Mouse (Mus musculus) intestine, embryonic 14.5 days (tissue): ENCODE data around the gene Slc22a14. TPM values are rescaled to one million over a fixed set of nuclear protein-coding genes. Genes with fewer than 3 reads are reported as not detected.

Experiments
- ATAC-seq: fragments of 200-750 bp; cut with Nextera tagmentation; replicated peaks from 2 replicates; pipeline ENCODE4 v1.8.0; 2017; ENCODE audit warnings: low read depth, moderate number of reproducible peaks, moderate TSS enrichment, moderate library complexity; ENCODE audit not compliant: low FRiP score, low TSS enrichment
- DNase-seq: peaks from one replicate; pipeline ENCODE4 v3.0.0-alpha.2; 2018; ENCODE audit warnings: low spot score
- H3K27ac ChIP-seq: fragments of 300-500 bp; sonication (generic); 2 replicates; pipeline ENCODE4 v1.5.1; 2014; ENCODE audit warnings: low read depth, mild to moderate bottlenecking, control low read depth
- H3K27me3 ChIP-seq: fragments of 300-500 bp; sonication (generic); replicated peaks from 2 replicates; pipeline ENCODE4 v1.6.1; 2014; ENCODE audit warnings: low read length, control low read depth; ENCODE audit not compliant: control insufficient read depth, insufficient read depth
- H3K36me3 ChIP-seq: fragments of 300-500 bp; sonication (generic); 2 replicates; pipeline ENCODE4 v1.6.1; 2014; ENCODE audit warnings: low read length, control low read depth; ENCODE audit not compliant: control insufficient read depth, insufficient read depth
- H3K4me1 ChIP-seq: fragments of 300-500 bp; sonication (generic); replicated peaks from 2 replicates; pipeline ENCODE4 v1.6.1; 2014; ENCODE audit warnings: low read length, control low read depth, mixed read lengths; ENCODE audit not compliant: control insufficient read depth, insufficient read depth
- H3K4me2 ChIP-seq: fragments of 300-500 bp; sonication (generic); 2 replicates; pipeline ENCODE4 v1.6.1; 2014; ENCODE audit warnings: low read length
- H3K4me3 ChIP-seq: fragments of 300-500 bp; sonication (generic); 2 replicates; pipeline ENCODE4 v1.5.1; 2014; ENCODE audit warnings: low read depth, low read length, control low read depth, mixed read lengths
- H3K9ac ChIP-seq: fragments of 300-500 bp; sonication (generic); 2 replicates; pipeline ENCODE4 v1.6.1; 2014; ENCODE audit warnings: mild to moderate bottlenecking, low read length
- H3K9me3 ChIP-seq: fragments of 300-500 bp; sonication (generic); 2 replicates; pipeline ENCODE4 v1.6.1; 2016; ENCODE audit warnings: low read length, control low read depth; ENCODE audit not compliant: control insufficient read depth
- WGBS: fragments of 180-500 bp; shearing (Covaris S2); extraction: QIAGEN DNeasy Blood & Tissue Kit; methylation state at CpG from one replicate; pipeline ENCODE4 v1.1.7; 2014; 5-methylcytosine and 5-hydroxymethylcytosine counted together
- polyA plus RNA-seq: library from polyadenylated mRNA; unstranded; fragments of >200 nt; fragmentation: Nextera tagmentation; extraction: Ambion mirVana; gene quantifications from 2 replicates; pipeline ENCODE4 v1.2.1, GENCODE M21; 2014

The Slc22a14 gene
- polyA plus RNA-seq, 1 experiment from 2014 or later, result 0.11 TPM

DNA sequence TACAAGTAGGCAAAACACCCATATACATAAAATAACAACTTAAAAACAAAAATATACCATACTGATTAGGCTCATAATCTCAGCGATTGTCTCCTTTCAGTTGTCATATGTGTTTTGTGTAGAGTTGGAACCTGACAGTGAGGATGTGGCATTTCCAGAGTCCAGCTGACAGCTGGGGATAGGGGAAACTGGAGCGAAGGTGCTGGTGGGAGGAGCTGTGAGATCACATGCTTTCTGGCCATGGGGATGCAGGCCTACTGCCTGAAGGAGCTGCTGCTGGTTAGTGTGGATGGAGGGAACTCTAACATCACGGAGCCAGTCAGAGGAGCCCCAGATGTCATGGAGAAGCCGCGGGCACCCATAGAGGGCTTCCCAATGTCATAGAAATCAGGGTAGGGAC lies 159.6 kb downstream of the Slc22a14 start:
- Histone ChIP-seq H3K4me1 (no peaks in the 10 kb centered on the region), H3K9me3 (peaks cover 7% of the 10 kb centered on the region), H3K27ac (no peak overlapping the region), H3K4me3 (no peak overlapping the region), H3K9ac (no peak overlapping the region), H3K36me3 (no peaks in the 10 kb centered on the region), H3K4me2 (no peak overlapping the region), H3K27me3 (no peaks in the 10 kb centered on the region)
- 83% methylated on average over 5 of the region's 5 CpGs for WGBS
- ATAC-seq (no peak), DNase-seq (no peak)

DNA sequence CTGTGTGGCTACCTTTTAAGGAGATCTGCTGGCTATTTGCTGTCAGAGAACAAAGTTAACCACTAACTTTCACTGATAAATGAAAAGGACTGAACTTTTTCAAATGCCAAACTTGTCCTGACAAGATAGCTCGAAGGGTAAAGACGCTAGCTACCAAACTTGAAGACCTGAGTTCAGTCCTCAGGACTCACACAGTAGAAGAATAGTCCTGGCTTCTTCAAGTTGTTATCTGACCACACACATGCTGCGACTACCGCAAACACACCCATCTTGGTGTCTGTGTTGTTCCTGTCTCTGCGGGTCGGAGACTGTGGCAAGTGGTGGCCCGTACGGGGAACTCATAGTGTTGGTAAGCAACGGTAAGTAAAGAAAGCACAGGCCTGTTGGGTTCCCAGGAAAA lies 161.7 kb downstream of the Slc22a14 start:
- no peak overlapping the region for H3K9ac ChIP-seq
- DNase-seq, result no peak
- H3K9me3 ChIP-seq, result peaks cover 7% of the 10 kb centered on the region

DNA sequence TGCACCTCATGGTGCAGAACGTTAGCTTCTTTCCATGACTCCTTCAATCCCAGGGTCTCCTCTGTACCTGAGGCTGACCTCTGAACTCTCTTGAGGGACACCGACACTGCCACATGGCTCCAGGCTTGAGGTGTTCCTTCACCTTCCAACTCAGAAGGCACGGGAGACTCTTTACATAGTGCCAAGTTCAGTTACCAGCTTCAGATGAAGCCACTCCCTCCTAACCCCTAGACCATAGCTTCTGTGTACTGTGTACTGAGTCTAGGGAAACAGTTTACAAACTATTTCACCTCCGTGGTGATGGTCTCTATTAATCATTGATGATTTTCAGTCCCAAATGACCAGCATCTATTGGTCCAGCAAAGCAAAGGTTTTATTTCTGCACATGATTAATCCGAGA lies 163.7 kb downstream of the Slc22a14 start:
- Histone ChIP-seq H3K36me3 (no peaks in the 10 kb centered on the region), H3K9ac (no peak overlapping the region), H3K4me2 (no peak overlapping the region), H3K27me3 (no peaks in the 10 kb centered on the region), H3K27ac (no peak overlapping the region), H3K4me1 (no peaks in the 10 kb centered on the region), H3K9me3 (peaks cover 7% of the 10 kb centered on the region), H3K4me3 (no peak overlapping the region)
- ATAC-seq (no peak), DNase-seq (no peak)
- 86% methylated on average over 5 of the region's 5 CpGs for WGBS

More for the DNA sequence above, 161.7 kb downstream of the Slc22a14 start:
- Histone ChIP-seq H3K4me1 (no peaks in the 10 kb centered on the region), H3K4me2 (no peak overlapping the region), H3K4me3 (no peak overlapping the region), H3K27ac (no peak overlapping the region), H3K27me3 (no peaks in the 10 kb centered on the region), H3K36me3 (no peaks in the 10 kb centered on the region)
- ATAC-seq, result no peak
- WGBS, result 94% methylated on average over 9 of the region's 9 CpGs

DNA sequence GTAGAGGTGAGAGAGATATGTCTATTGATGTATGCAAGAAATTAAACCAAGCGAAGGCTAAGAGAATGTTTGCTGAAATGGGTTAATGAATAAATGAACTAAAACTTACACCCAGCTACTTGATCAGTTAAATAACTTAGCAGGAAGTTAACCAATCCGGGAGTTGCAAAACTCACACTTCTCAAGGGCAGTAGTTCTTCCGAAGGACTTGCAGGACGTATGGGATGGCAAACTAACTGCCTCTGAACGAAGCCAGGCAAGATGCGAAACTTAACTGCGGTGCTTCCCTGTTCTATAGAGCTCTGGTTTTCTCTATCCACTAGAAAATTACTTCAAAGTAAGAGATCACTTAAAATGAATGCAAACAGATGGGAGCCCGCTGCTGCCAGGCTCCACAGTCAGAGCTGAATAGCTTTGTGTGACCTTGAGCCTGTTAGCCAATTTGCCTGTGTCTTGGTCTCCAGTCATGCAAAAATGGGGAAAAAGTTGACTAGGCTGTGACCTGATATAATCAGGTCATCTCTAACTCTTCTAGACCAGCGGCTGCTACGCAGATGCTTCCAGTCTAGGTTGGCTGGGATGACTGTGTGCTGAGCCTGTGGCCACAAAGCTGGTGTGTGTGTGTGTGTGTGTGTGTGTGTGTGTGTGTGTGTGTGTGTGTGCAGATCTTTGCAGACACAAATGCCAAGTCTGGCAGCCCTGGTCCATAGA lies 166.0 kb downstream of the Slc22a14 start:
- 79% methylated on average over 10 of the region's 10 CpGs for WGBS
- no peak for ATAC-seq

DNA sequence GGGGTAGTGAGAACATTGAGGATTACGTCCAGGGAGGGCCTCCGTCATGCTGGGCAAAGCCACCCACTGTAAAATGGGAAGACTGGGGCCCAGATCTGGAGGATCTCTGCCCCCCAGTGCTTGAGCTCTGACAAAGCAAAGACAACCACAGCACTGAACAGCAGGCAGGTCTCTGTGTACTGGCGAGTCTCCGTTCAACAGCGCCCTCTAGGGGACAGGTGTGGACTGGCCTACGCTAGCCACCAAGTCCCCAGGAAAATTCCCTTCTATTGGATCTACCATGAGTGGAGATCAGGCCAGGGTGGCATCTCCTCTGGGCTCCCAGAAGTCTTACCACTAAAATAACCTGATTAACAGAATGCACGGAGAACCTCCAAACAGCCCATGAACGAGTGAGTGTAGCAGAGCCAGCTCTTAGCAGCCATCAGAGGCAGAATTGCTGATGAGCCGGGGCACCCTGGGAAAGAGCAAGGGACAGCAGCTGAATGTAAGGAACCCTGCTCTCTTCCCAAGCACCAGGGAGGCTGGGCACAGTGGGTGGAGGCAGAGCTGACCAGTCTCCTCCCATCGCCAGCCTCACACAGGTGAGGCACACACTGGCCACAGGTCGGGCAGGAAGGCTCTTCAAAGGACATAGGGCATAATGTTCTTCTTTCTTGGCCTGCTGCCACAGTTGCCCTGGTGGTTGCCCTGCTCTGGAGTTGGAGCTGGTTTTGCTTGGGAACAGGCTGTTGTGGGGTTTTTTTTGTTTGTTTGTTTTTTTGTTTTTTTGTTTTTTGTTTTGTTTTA lies 173.0 kb downstream of the Slc22a14 start:
- DNase-seq, result peak; percentile 77
- WGBS, result 36% methylated on average over 11 of the region's 11 CpGs

More for the DNA sequence above, 166.0 kb downstream of the Slc22a14 start:
- H3K27ac ChIP-seq, result no peak overlapping the region
- no peaks in the 10 kb centered on the region for H3K4me1 ChIP-seq
- H3K36me3 ChIP-seq, result no peaks in the 10 kb centered on the region
- H3K9ac ChIP-seq, result no peak overlapping the region
- no peak overlapping the region for H3K4me2 ChIP-seq
- H3K27me3 ChIP-seq, result no peaks in the 10 kb centered on the region
- DNase-seq, result no peak
- H3K4me3 ChIP-seq, result no peak overlapping the region
- H3K9me3 ChIP-seq, result peaks cover 6% of the 10 kb centered on the region

DNA sequence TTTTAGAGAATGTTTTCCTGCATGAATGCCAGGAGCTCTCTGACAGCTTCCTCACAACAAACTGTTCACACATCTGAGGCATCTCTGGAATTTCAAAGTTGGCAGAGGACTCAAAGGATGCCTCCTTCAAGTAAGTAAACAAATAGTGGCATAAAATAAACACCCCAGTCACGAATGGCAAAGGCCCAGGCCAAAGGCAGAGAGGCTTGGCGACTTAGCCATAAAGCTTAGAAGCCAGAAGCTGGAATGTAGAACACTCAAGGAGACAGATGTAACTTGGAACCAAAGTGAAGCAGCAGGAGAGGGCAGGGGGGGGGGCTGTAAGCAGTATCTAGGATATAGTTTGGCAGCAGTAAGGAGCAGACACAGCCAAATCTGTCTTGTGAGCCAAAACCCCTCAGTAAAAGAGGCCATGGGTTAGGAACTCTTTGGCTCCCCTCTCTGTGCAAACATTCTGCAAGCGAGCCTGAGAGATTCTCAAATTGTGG lies 184.1 kb downstream of the Slc22a14 start:
- Histone ChIP-seq H3K4me1 (no peaks in the 10 kb centered on the region), H3K27me3 (no peaks in the 10 kb centered on the region), H3K27ac (0 out of 2 replicates have a peak overlapping the region, but pooled peaks have one; percentile 16), H3K9ac (no peak overlapping the region), H3K4me2 (no peak overlapping the region), H3K9me3 (no peaks in the 10 kb centered on the region), H3K4me3 (no peak overlapping the region), H3K36me3 (no peaks in the 10 kb centered on the region)
- ATAC-seq, result no peak
- DNase-seq, result no peak
- WGBS, result 16% methylated on average over 3 of the region's 3 CpGs

More for the DNA sequence above, 173.0 kb downstream of the Slc22a14 start:
- H3K4me1 ChIP-seq, result no peaks in the 10 kb centered on the region
- H3K36me3 ChIP-seq, result no peaks in the 10 kb centered on the region
- no peak overlapping the region for H3K27ac ChIP-seq
- H3K27me3 ChIP-seq, result no peaks in the 10 kb centered on the region
- no peaks in the 10 kb centered on the region for H3K9me3 ChIP-seq
- no peak overlapping the region for H3K4me2 ChIP-seq
- H3K9ac ChIP-seq, result no peak overlapping the region
- peak; percentile 50; the same call in 1 of the 2 replicates for ATAC-seq
- H3K4me3 ChIP-seq, result no peak overlapping the region

DNA sequence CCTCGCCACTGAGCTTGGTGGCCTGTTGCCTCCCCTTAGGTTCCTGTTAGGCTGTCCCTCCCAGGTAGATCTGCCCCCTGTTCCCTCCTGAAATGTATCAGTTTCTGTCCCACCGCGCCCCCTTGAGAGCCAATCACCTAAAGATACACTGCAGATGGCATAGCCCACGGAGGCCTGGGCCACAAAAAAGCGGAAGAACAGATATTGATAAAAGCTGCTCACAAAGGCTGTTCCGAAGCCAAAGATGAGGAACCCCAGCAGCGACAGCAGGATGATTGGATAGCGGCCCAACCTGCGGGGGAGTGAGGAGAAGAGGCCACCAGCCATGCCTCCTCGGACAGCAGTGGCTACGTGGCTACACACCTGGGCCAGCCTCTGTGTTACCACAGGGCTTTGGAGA lies 186.1 kb downstream of the Slc22a14 start:
- no peak overlapping the region for H3K4me3 ChIP-seq
- no peak overlapping the region for H3K9ac ChIP-seq
- no peak for DNase-seq
- H3K27ac ChIP-seq, result no peak overlapping the region
- no peaks in the 10 kb centered on the region for H3K36me3 ChIP-seq
- no peak for ATAC-seq
- H3K9me3 ChIP-seq, result no peaks in the 10 kb centered on the region
- 90% methylated on average over 11 of the region's 11 CpGs for WGBS
- H3K4me2 ChIP-seq, result no peak overlapping the region
- no peaks in the 10 kb centered on the region for H3K4me1 ChIP-seq
- H3K27me3 ChIP-seq, result no peaks in the 10 kb centered on the region

DNA sequence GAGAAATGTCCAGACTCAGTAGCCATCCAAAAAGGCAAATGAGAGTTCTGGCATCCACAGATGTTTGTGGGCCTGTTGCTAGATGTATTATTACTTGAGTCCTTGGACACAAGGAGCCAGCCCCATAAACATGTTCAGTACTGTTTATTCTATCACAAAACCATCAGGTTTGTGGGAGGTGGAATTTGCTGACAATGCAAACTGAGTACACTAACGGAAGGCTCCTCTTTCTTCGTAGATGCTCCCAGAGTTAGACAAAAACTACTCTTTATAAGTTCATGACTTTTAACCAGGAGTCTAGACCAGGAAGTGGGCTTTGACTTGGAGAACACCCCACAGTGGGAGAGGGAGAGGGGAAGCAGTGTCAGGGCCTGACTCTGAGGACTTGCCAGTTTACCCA lies 197.7 kb downstream of the Slc22a14 start:
- no peak overlapping the region for H3K27ac ChIP-seq
- DNase-seq (no peak), ATAC-seq (no peak)
- H3K27me3 ChIP-seq, result no peaks in the 10 kb centered on the region
- no peaks in the 10 kb centered on the region for H3K9me3 ChIP-seq
- H3K36me3 ChIP-seq, result no peaks in the 10 kb centered on the region
- no peak overlapping the region for H3K4me2 ChIP-seq
- no peaks in the 10 kb centered on the region for H3K4me1 ChIP-seq
- 88% methylated on average over 2 of the region's 2 CpGs for WGBS
- H3K9ac ChIP-seq, result no peak overlapping the region
- H3K4me3 ChIP-seq, result no peak overlapping the region
